Mouse (Mus musculus) myocyte (in vitro differentiated cells): ENCODE measurements around the gene Fez2. TPM values are rescaled to one million over a fixed set of nuclear protein-coding genes. Genes with fewer than 3 reads are reported as not detected.

ENCODE experiments used
- H3K27me3 ChIP-seq: one replicate; pipeline ENCODE4 v1.6.1; 2011; ENCODE audit not compliant: control insufficient read depth, insufficient read depth, insufficient read length
- H3K36me3 ChIP-seq: one replicate; pipeline ENCODE4 v1.6.1; 2011; ENCODE audit not compliant: control insufficient read depth, insufficient read depth
- H3K4me2 ChIP-seq: one replicate; pipeline ENCODE4 v1.6.1; 2011; ENCODE audit warnings: low read depth, control low read depth
- H3K4me3 ChIP-seq: one replicate; pipeline ENCODE4 v1.5.1; 2011; ENCODE audit warnings: mild to moderate bottlenecking, control low read depth, moderate library complexity
- H3K79me2 ChIP-seq: one replicate; pipeline ENCODE4 v1.6.1; 2011; ENCODE audit not compliant: control insufficient read depth, insufficient read depth
- H3ac ChIP-seq: one replicate; pipeline ENCODE4 v1.6.1; 2011; ENCODE audit not compliant: control insufficient read depth, insufficient read length
- CEBPB ChIP-seq: IDR thresholded peaks from 2 replicates; pipeline ENCODE4 v1.6.1; 2011; ENCODE audit warnings: mild to moderate bottlenecking, moderate library complexity; ENCODE audit not compliant: poor library complexity, insufficient read depth, severe bottlenecking
- E2F4 ChIP-seq: IDR thresholded peaks from one replicate; pipeline ENCODE4 v1.6.1; 2011; ENCODE audit warnings: mild to moderate bottlenecking, control low read depth, moderate library complexity; ENCODE audit not compliant: insufficient read depth
- MAX ChIP-seq: IDR thresholded peaks from one replicate; pipeline ENCODE4 v1.6.1; 2011; ENCODE audit warnings: low read depth, mild to moderate bottlenecking, control low read depth
- MYOD1 ChIP-seq, 3 experiments: IDR thresholded peaks; one replicate each; pipeline ENCODE4 v1.6.1; 2011; ENCODE audit warnings: control low read depth in 2 of 3, low read depth in 2 of 3, mild to moderate bottlenecking in 2 of 3, moderate library complexity in 1 of 3; ENCODE audit not compliant: insufficient read length in 2 of 3, control insufficient read depth in 1 of 3
- MYOG ChIP-seq, 3 experiments: IDR thresholded peaks; one replicate each; pipeline ENCODE4 v1.6.1; 2011; ENCODE audit warnings: control low read depth in 2 of 3, low read depth in 2 of 3, mild to moderate bottlenecking in 2 of 3; ENCODE audit not compliant: insufficient read length in 2 of 3, control insufficient read depth in 1 of 3, insufficient read depth in 1 of 3
- POLR2A ChIP-seq: IDR thresholded peaks from one replicate; pipeline ENCODE4 v1.6.1; 2011; ENCODE audit warnings: low read depth, mild to moderate bottlenecking, control low read depth, moderate library complexity; ENCODE audit not compliant: insufficient read length
- POLR2AphosphoS2 ChIP-seq: IDR thresholded peaks from one replicate; pipeline ENCODE4 v1.6.1; 2011; ENCODE audit warnings: low read depth, control low read depth; ENCODE audit not compliant: insufficient read length
- REST ChIP-seq: IDR thresholded peaks from one replicate; pipeline ENCODE4 v1.6.1; 2011; ENCODE audit warnings: mild to moderate bottlenecking, control low read depth, moderate library complexity; ENCODE audit not compliant: insufficient read depth, insufficient read length
- SRF ChIP-seq: IDR thresholded peaks from one replicate; pipeline ENCODE4 v1.6.1; 2011; ENCODE audit warnings: low read depth; ENCODE audit not compliant: control insufficient read depth, insufficient read length
- TCF12 ChIP-seq: IDR thresholded peaks from one replicate; pipeline ENCODE4 v1.6.1; 2011; ENCODE audit warnings: mild to moderate bottlenecking, control low read depth; ENCODE audit not compliant: poor library complexity, insufficient read depth, severe bottlenecking
- TCF3 ChIP-seq: IDR thresholded peaks from one replicate; pipeline ENCODE4 v1.6.1; 2011; ENCODE audit warnings: low read depth, control low read depth; ENCODE audit not compliant: insufficient read length
- USF1 ChIP-seq: IDR thresholded peaks from one replicate; pipeline ENCODE4 v1.6.1; 2011; ENCODE audit warnings: low read depth, mild to moderate bottlenecking, control low read depth, moderate library complexity
- polyA plus RNA-seq: library from polyadenylated mRNA; unstranded; fragments of >200 nt; fragmentation: generic; extraction: Trizol; gene quantifications from one replicate; pipeline ENCODE4 v1.2.1, GENCODE M21; 2012; ENCODE audit warnings: missing spikeins

Fez2 gene
- polyA plus RNA-seq, 1 experiment, result 19.0 TPM

GRCm38 (mm10) chr17:78351676-78352499 is 66.1 kb downstream of the Fez2 start:
- Histone ChIP-seq H3K4me3 (no peak overlapping the region), H3K4me2 (no peak overlapping the region), H3K79me2 (no peaks in the 10 kb centered on the region), H3K27me3 (no peaks in the 10 kb centered on the region), H3ac (no peak overlapping the region), H3K36me3 (no peaks in the 10 kb centered on the region)
- TF ChIP-seq TCF3 (no peak), REST (no peak), POLR2A (no peak), USF1 (no peak), MYOD1 (IDR thresholded peaks at IDR 0.05; ENCODE audit: control insufficient read depth in 1 of 3, insufficient read length in 2 of 3, low read depth in 2 of 3) (no peak), MAX (no peak)

GRCm38 (mm10) chr17:78347111-78347801 is 70.7 kb downstream of the Fez2 start:
- no peaks in the 10 kb centered on the region for H3K79me2 ChIP-seq
- no peaks in the 10 kb centered on the region for H3K36me3 ChIP-seq
- no peak overlapping the region for H3K4me2 ChIP-seq
- no peak overlapping the region for H3K4me3 ChIP-seq
- H3K27me3 ChIP-seq, result no peaks in the 10 kb centered on the region
- no peak overlapping the region for H3ac ChIP-seq
- no peak for TF ChIP-seq MYOG (IDR thresholded peaks at IDR 0.05; ENCODE audit: control insufficient read depth in 1 of 3, insufficient read depth in 1 of 3, insufficient read length in 2 of 3, low read depth in 2 of 3)
- TF ChIP-seq E2F4, result no peak
- no peak for TF ChIP-seq TCF3
- no peak for TF ChIP-seq TCF12
- TF ChIP-seq MAX, result no peak
- no peak for TF ChIP-seq SRF
- no peak for TF ChIP-seq REST
- TF ChIP-seq CEBPB, result no peak
- no peak for TF ChIP-seq POLR2A
- TF ChIP-seq POLR2AphosphoS2, result no peak
- no peak for TF ChIP-seq USF1
- no peak for TF ChIP-seq MYOD1 (IDR thresholded peaks at IDR 0.05; ENCODE audit: control insufficient read depth in 1 of 3, insufficient read length in 2 of 3, low read depth in 2 of 3)

GRCm38 (mm10) chr17:78343688-78344087 is 74.3 kb downstream of the Fez2 start:
- Histone ChIP-seq H3K4me2 (no peak overlapping the region), H3K79me2 (no peaks in the 10 kb centered on the region), H3K4me3 (no peak overlapping the region), H3K27me3 (no peaks in the 10 kb centered on the region), H3ac (no peak overlapping the region), H3K36me3 (no peaks in the 10 kb centered on the region)
- TF ChIP-seq MAX (no peak), E2F4 (no peak), REST (no peak), POLR2AphosphoS2 (no peak), CEBPB (no peak), TCF3 (no peak), TCF12 (no peak), SRF (no peak), POLR2A (no peak), MYOD1 (IDR thresholded peaks at IDR 0.05; ENCODE audit: control insufficient read depth in 1 of 3, insufficient read length in 2 of 3, low read depth in 2 of 3) (no peak), USF1 (no peak)

- no peaks in the 10 kb centered on the region for H3K27me3 ChIP-seq
- no peaks in the 10 kb centered on the region for H3K36me3 ChIP-seq
- no peak overlapping the region for H3K4me2 ChIP-seq
- H3ac ChIP-seq, result no peak overlapping the region
- no peaks in the 10 kb centered on the region for H3K79me2 ChIP-seq
- no peak for TF ChIP-seq SRF
- TF ChIP-seq POLR2AphosphoS2, result no peak
- TF ChIP-seq REST, result no peak
- no peak overlapping the region for H3K4me3 ChIP-seq
Measured at GRCm38 (mm10) chr17:78335250-78335649, 82.7 kb downstream of the Fez2 start.

GRCm38 (mm10) chr17:78333275-78333674 is 84.7 kb downstream of the Fez2 start:
- H3K36me3 ChIP-seq, result no peaks in the 10 kb centered on the region
- no peaks in the 10 kb centered on the region for H3K79me2 ChIP-seq
- TF ChIP-seq USF1 (no peak), POLR2AphosphoS2 (no peak), E2F4 (no peak), MAX (no peak), MYOD1 (IDR thresholded peaks at IDR 0.05; ENCODE audit: control insufficient read depth in 1 of 3, insufficient read length in 2 of 3, low read depth in 2 of 3) (no peak), TCF12 (no peak)

More at GRCm38 (mm10) chr17:78333275-78333674, 84.7 kb downstream of the Fez2 start:
- Histone ChIP-seq H3K4me2 (no peak overlapping the region), H3ac (no peak overlapping the region), H3K4me3 (no peak overlapping the region), H3K27me3 (no peaks in the 10 kb centered on the region)
